Mouse (Mus musculus) adrenal gland, postnatal 36 days (tissue): ENCODE data around the gene Anks3. TPM values are rescaled to one million over a fixed set of nuclear protein-coding genes. Genes with fewer than 3 reads are reported as not detected.

Source experiments
- DNase-seq, 2 experiments: peaks; one replicate each; pipeline ENCODE4 v3.0.0; 2021; ENCODE audit warnings: mixed read lengths in 1 of 2
- total RNA-seq, 2 experiments: library from RNA; stranded (reverse); gene quantifications; 2 replicates each; pipeline ENCODE4 v1.2.3; 2021

The Anks3 gene
- total RNA-seq, 2 experiments from 2014 or later: 31.2 to 42.2 TPM

GRCm38 (mm10) chr16:4897146-4897730 is 66.8 kb downstream of the Anks3 start:
- DNase-seq: no peak

- peak; percentile 22 to 38 for DNase-seq
Measured at GRCm38 (mm10) chr16:4896249-4897027, 67.6 kb downstream of the Anks3 start.

GRCm38 (mm10) chr16:4894201-4894908 is 69.7 kb downstream of the Anks3 start:
- no peak for DNase-seq

- DNase-seq: no peak
Measured at GRCm38 (mm10) chr16:4892171-4892570, 71.8 kb downstream of the Anks3 start.

Other genes with a start within 250 kb of the Anks3 start
- gene Nmral1, start 244.8 kb downstream of the Anks3 start, total RNA-seq: 1 to 10 TPM; 3.9 to 4.0 TPM
- gene Hmox2, start 237.8 kb downstream of the Anks3 start, total RNA-seq: 100 to 1,000 TPM in 1 of 2 experiments, 10 to 100 TPM in 1; 57.3 to 106 TPM
- 100 to 1,000 TPM in 1 of 2 experiments, 10 to 100 TPM in 1; 99.9 to 114 TPM for gene Cdip1, start 173.9 kb downstream of the Anks3 start, total RNA-seq
- gene 4930562C15Rik, start 128.8 kb downstream of the Anks3 start, total RNA-seq: not detected
- 10 to 100 TPM; 29.2 to 36.1 TPM for gene Ubald1, start 83.9 kb downstream of the Anks3 start, total RNA-seq
- gene Mgrn1, start 78.0 kb downstream of the Anks3 start, total RNA-seq: 10 to 100 TPM; 72.9 to 79.3 TPM
- 10 to 100 TPM; 54.6 to 74.1 TPM for gene Nudt16l1, start 25.4 kb downstream of the Anks3 start, total RNA-seq
- gene Sept12, start 33.6 kb upstream of the Anks3 start, total RNA-seq: not detected
- not detected for gene Smim22, start 43.1 kb upstream of the Anks3 start, total RNA-seq
- gene Rogdi, start 49.3 kb upstream of the Anks3 start, total RNA-seq: 10 to 100 TPM; 21.2 to 21.6 TPM
- 10 to 100 TPM; 94.6 to 95.6 TPM for gene Glyr1, start 85.7 kb upstream of the Anks3 start, total RNA-seq
- 10 to 100 TPM; 35.2 to 38.5 TPM for gene Ubn1, start 85.9 kb upstream of the Anks3 start, total RNA-seq
- 1 to 10 TPM; 2.0 to 4.7 TPM for gene Ppl, start 168.2 kb upstream of the Anks3 start, total RNA-seq
- under 1 TPM in 1 of 2 experiments, not detected in 1; 0.13 TPM for gene Sec14l5, start 182.9 kb upstream of the Anks3 start, total RNA-seq
- gene Nagpa, start 239.8 kb upstream of the Anks3 start, total RNA-seq: 10 to 100 TPM; 22.4 to 27.2 TPM